Mouse (Mus musculus) small intestine, adult 2 months (tissue): ENCODE measurements at regions not wholly inside any gene's neighbourhood (a gene's known extent, or its start where the extent isn't known, plus 50 kb on each side); places are given as distances from the start of the nearest gene placed in this dataset.

Experiments used
- H3K27ac ChIP-seq: fragments of 200-500 bp; 2 replicates; pipeline ENCODE4 v1.5.1; 2012; ENCODE audit warnings: low read depth, low read length, control low read depth, inconsistent platforms; ENCODE audit not compliant: insufficient read depth
- H3K27me3 ChIP-seq: fragments of 200-500 bp; 2 replicates; pipeline ENCODE4 v1.6.1; 2012; ENCODE audit warnings: mild to moderate bottlenecking, moderate library complexity, low read length, inconsistent platforms; ENCODE audit not compliant: control insufficient read depth, insufficient read depth
- H3K36me3 ChIP-seq: fragments of 200-500 bp; 2 replicates; pipeline ENCODE4 v1.6.1; 2012; ENCODE audit warnings: mild to moderate bottlenecking, low read length, control low read depth, inconsistent platforms; ENCODE audit not compliant: control insufficient read depth, insufficient read depth
- H3K4me1 ChIP-seq: fragments of 200-500 bp; 2 replicates; pipeline ENCODE4 v1.6.1; 2012; ENCODE audit warnings: low read length, inconsistent platforms, mixed read lengths; ENCODE audit not compliant: control insufficient read depth, insufficient read depth, insufficient read length
- H3K4me3 ChIP-seq: fragments of 200-500 bp; 2 replicates; pipeline ENCODE4 v1.5.1; 2012; ENCODE audit warnings: low read depth, mild to moderate bottlenecking, control low read depth, inconsistent platforms, low read length, moderate library complexity
- CTCF ChIP-seq: fragments of 200-500 bp; IDR thresholded peaks from 2 replicates; pipeline ENCODE4 v1.5.1; 2012; ENCODE audit warnings: low read depth, mild to moderate bottlenecking, control low read depth, inconsistent platforms, low read length, moderate library complexity, mixed read lengths; ENCODE audit not compliant: insufficient replicate concordance, insufficient read length; ENCODE audit errors: extremely low read depth
- POLR2A ChIP-seq: fragments of 200-500 bp; IDR thresholded peaks from 2 replicates; pipeline ENCODE4 v1.6.1; 2012; ENCODE audit warnings: low read depth, mild to moderate bottlenecking, control low read depth, inconsistent platforms, low read length, moderate library complexity
- WGBS: fragments of 180-500 bp; shearing (Covaris S2); methylation state at CpG from one replicate; pipeline ENCODE4 v1.1.7; 2018; 5-methylcytosine and 5-hydroxymethylcytosine counted together

- no peaks in the 10 kb centered on the region for H3K4me1 ChIP-seq
- no peak for TF ChIP-seq CTCF
- no peak for TF ChIP-seq POLR2A
- no peaks in the 10 kb centered on the region for H3K36me3 ChIP-seq
- 67% methylated on average over 12 of the region's 12 CpGs for WGBS
- no peaks in the 10 kb centered on the region for H3K27me3 ChIP-seq
- H3K27ac ChIP-seq, result no peak overlapping the region
- H3K4me3 ChIP-seq, result no peak overlapping the region
Observed at GRCm38 (mm10) chr1:89364547-89365305, 89.9 kb upstream of the Agap1 start.

GRCm38 (mm10) chr1:89366891-89367290, 87.7 kb upstream of the Agap1 start:
- no peaks in the 10 kb centered on the region for H3K27me3 ChIP-seq
- H3K4me3 ChIP-seq, result no peak overlapping the region
- no peaks in the 10 kb centered on the region for H3K4me1 ChIP-seq
- no peak overlapping the region for H3K27ac ChIP-seq
- WGBS, result 82% methylated on average over 5 of the region's 5 CpGs
- TF ChIP-seq CTCF (no peak), POLR2A (no peak)
- no peaks in the 10 kb centered on the region for H3K36me3 ChIP-seq

- Histone ChIP-seq H3K4me1 (no peaks in the 10 kb centered on the region), H3K36me3 (no peaks in the 10 kb centered on the region), H3K27ac (no peak overlapping the region), H3K27me3 (no peaks in the 10 kb centered on the region), H3K4me3 (no peak overlapping the region)
- TF ChIP-seq CTCF (no peak), POLR2A (no peak)
Observed at GRCm38 (mm10) chr1:89373806-89374205, 80.8 kb upstream of the Agap1 start.

GRCm38 (mm10) chr1:89374271-89374670, 80.3 kb upstream of the Agap1 start:
- Histone ChIP-seq H3K4me1 (no peaks in the 10 kb centered on the region), H3K36me3 (no peaks in the 10 kb centered on the region), H3K27me3 (no peaks in the 10 kb centered on the region), H3K27ac (no peak overlapping the region), H3K4me3 (no peak overlapping the region)
- TF ChIP-seq POLR2A (no peak), CTCF (no peak)
- WGBS, result 74% methylated on average over 2 of the region's 2 CpGs

- Histone ChIP-seq H3K27me3 (no peaks in the 10 kb centered on the region), H3K4me3 (no peak overlapping the region), H3K27ac (no peak overlapping the region), H3K36me3 (no peaks in the 10 kb centered on the region), H3K4me1 (no peaks in the 10 kb centered on the region)
- WGBS, result 76% methylated on average over 6 of the region's 6 CpGs
- TF ChIP-seq CTCF, result no peak
- no peak for TF ChIP-seq POLR2A
Observed at GRCm38 (mm10) chr1:89382021-89382420, 72.6 kb upstream of the Agap1 start.

GRCm38 (mm10) chr1:89385111-89385510, 69.5 kb upstream of the Agap1 start:
- Histone ChIP-seq H3K36me3 (no peaks in the 10 kb centered on the region), H3K4me3 (no peak overlapping the region), H3K27me3 (no peaks in the 10 kb centered on the region), H3K4me1 (no peaks in the 10 kb centered on the region), H3K27ac (no peak overlapping the region)
- 58% methylated on average over 6 of the region's 6 CpGs for WGBS
- TF ChIP-seq POLR2A (no peak), CTCF (no peak)

GRCm38 (mm10) chr1:89392711-89393110, 61.9 kb upstream of the Agap1 start:
- no peaks in the 10 kb centered on the region for H3K4me1 ChIP-seq
- no peak overlapping the region for H3K4me3 ChIP-seq
- no peak overlapping the region for H3K27ac ChIP-seq
- WGBS, result 66% methylated on average over 4 of the region's 4 CpGs
- H3K36me3 ChIP-seq, result no peaks in the 10 kb centered on the region
- TF ChIP-seq POLR2A, result no peak
- TF ChIP-seq CTCF, result no peak
- no peaks in the 10 kb centered on the region for H3K27me3 ChIP-seq

GRCm38 (mm10) chr1:89394471-89394870, 60.1 kb upstream of the Agap1 start:
- 58% methylated on average over 7 of the region's 7 CpGs for WGBS
- no peaks in the 10 kb centered on the region for H3K36me3 ChIP-seq
- no peak overlapping the region for H3K27ac ChIP-seq
- no peak for TF ChIP-seq CTCF
- no peak for TF ChIP-seq POLR2A
- H3K4me3 ChIP-seq, result no peak overlapping the region
- no peaks in the 10 kb centered on the region for H3K4me1 ChIP-seq
- no peaks in the 10 kb centered on the region for H3K27me3 ChIP-seq
